Mouse (Mus musculus) sigmoid colon, adult 10 weeks (tissue): Measurements from ENCODE around the gene Nlrc4. TPM values are rescaled to one million over a fixed set of nuclear protein-coding genes. Genes with fewer than 3 reads are reported as not detected.

Experiments
- polyA plus RNA-seq: library from polyadenylated mRNA; stranded (reverse); fragments of 350-450 nt; fragmentation: Illumina TruSeq; extraction: RNeasy Lipid Tissue Mini Kit (QIAGEN cat#74804); gene quantifications from one replicate; pipeline ENCODE4 v1.2.3, GENCODE M21; 2014; ENCODE audit warnings: low read depth, low replicate concordance

Gene Nlrc4
- 31.2 TPM for polyA plus RNA-seq

DNA sequence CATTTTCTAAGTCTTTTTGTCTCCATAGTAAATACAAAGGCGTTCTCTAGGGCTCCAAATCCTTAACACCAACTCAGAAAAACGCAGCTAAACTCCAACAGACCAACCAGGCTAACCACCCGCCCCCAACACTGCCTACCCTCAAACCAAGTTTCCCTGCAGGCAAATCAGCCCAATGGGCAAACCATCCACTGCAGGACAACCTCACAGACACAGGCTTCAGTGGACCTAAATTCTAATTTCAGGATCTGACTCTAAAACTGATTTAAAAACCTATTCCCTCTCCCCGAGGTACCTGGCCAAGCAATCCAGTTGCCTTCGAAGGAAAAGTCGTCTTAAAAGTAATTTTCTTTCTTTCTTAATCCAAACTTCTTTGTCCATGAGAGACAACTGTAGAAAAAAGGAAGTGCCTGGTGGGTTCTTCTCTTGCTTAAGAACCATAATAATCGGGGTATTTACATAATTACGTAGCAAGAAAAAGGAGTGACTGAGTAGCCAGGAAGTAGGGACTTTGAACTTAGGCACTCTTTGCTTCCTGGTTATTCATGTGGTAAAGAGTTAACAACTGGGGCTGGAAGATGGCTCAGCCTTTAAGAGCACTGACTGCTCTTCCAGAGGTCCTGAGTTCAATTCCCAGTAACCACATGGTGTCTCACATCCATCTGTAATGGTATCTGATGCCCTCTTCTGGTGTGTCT lies at the start of gene Nlrc4:
Gene Nlrc4, minus strand, starts transcription at position 432 of the 698 bp plus-strand sequence.

DNA sequence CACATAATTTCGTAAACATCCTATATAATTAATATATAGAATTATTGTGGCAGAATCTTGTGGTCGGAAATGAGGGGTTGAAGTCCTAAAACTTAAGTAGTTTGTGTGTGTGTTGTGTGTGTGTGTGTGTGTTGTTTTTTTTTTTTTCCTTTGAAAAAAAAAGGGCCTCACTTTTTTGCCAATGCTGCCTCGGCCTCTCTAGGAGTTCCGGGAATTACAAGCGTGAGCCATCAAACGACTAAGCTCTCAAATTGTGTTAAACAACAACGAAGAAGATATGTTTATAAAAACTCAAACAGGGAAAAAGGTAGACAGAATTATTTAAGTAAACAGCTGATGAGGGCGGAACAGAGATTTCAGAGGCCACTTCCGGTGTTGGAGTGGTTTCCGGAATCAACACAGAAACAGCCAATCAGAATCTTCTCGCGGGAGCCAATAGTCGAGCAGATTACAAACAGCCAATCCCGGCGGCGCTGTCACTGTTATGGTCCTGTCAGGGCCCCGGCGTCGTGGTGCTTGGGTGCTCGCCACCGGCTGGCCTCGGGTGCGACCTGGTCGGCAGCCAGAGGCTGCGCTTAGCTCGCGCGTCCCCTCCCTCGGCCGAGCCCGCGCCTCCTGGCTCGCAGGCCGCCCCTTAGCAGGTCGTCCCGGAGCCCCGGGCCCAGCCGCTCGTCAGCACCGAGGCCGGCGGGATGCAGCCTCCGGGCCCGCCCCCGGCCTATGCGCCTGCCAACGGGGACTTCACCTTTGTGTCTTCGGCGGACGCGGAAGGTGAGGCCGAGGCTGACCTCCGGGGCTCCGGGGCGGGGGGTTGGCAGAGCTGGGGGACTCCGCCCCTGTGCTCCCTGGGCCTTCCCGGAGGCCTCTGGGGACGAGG lies 30.3 kb upstream of the Nlrc4 start, which contains the start of gene Yipf4:
Gene Yipf4, plus strand, starts transcription at position 470 of the 877 bp plus-strand sequence.

DNA sequence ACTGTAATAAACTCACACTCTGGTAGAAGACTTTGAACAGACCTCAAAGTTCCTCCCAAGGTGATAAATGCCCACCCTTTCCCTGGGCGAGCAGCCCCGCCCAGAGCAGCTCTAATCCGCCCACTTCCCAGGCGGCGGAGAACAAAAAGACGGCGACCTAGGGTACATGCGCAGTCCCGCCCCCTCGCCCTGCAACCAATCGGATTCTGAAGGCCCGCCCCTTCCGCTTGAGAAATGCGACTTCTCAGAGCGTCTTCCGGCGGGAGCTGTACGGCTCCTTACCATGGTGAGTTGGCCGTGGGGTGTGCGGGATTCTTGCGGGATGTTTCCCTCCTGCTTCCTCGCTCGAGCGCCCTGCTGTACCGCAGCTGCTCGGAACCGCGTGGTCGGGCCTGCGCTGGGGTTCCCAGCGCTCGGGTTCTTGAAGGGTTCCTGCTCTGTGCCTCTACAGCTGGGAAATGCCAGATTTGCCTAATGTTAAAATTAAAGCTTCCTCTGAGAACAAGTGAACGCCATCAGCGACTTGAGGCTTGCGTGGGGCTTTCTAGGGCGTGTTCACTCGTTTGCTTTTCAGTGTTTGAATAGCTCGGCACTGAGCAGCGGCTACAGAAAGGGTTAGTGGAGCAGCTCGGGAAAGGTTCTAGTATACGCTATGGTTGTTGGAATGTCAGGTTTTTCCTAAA lies 63.4 kb downstream of the Nlrc4 start, which contains the start of gene Slc30a6:
Gene Slc30a6, plus strand, starts transcription at position 226 of the 683 bp plus-strand sequence.

Other genes with a start within 250 kb of the Nlrc4 start
- 116 TPM for gene Memo1, start 163.6 kb downstream of the Nlrc4 start, polyA plus RNA-seq
- gene Dpy30, start 135.2 kb downstream of the Nlrc4 start, polyA plus RNA-seq = 147 TPM
- gene Spast, start 120.2 kb downstream of the Nlrc4 start, polyA plus RNA-seq = 49.1 TPM
- 41.8 TPM for gene Slc30a6, start 63.5 kb downstream of the Nlrc4 start, polyA plus RNA-seq
- gene Yipf4, start 30.4 kb upstream of the Nlrc4 start, polyA plus RNA-seq = 357 TPM
- gene Birc6, start 69.2 kb upstream of the Nlrc4 start, polyA plus RNA-seq = 180 TPM